Mouse (Mus musculus) large intestine, adult 2 months (tissue): Measurements from ENCODE around the gene Lgals9. TPM values are rescaled to one million over a fixed set of nuclear protein-coding genes. Genes with fewer than 3 reads are reported as not detected.
A peak's percentile ranks its signal among the peaks of the same experiment; 100 is the strongest.
"Not testable (repeated sequence)": the region's sequence is repeated elsewhere in the genome, so short reads cannot be mapped to it uniquely, and the experiment has no call there.

ENCODE experiments used
- DNase-seq: peaks from one replicate; pipeline ENCODE4 v3.0.0-alpha.2; 2012; ENCODE audit warnings: low read depth, low spot score
- WGBS: fragments of 180-500 bp; shearing (Covaris S2); methylation state at CpG from one replicate; pipeline ENCODE4 v1.1.7; 2018; 5-methylcytosine and 5-hydroxymethylcytosine counted together
- polyA plus RNA-seq: library from polyadenylated mRNA; depleted of rRNA; stranded (reverse); fragments of >200 nt; gene quantifications from 2 replicates; pipeline ENCODE4 v1.2.3, GENCODE M21; 2012

Gene Lgals9
- polyA plus RNA-seq, 1 experiment, result 712 TPM

DNA sequence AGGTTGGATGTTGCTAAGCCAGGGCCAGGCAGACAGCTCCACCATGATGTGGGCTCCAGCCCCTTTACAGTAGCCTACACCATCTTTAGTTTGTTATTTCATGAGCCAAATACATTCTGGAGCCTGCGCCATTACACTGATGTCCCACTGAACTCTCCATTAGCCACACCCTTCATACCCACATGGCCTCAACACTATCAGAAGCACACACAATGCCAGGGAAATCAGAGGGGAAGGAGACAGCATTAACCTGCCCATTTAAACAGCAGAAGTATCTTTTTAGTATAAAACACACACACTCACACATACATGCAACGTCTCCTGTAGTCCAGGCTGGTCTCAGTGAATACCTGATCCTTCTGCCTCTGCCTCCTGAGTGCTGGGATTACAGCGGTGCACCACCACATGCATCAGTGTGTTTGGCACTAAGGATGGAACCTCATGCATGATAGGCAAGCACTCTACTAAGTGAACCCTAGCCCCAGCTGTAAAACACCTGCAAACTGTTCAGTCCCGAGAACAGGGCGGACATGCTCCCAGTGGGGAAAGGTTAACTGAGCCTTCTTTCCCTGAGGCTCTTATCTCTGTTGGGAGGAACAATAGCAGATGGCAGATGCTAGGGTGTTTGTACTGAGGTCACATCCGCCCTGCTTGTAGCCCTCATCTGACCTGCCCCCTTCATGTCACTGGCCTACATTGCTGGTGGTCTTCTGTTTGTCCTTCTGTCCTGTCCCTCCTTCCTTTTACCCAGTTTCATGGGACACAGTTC is 23.4 kb upstream of the Lgals9 start:
- WGBS, result 64% methylated on average over 6 of the region's 6 CpGs
- DNase-seq, result no peak

DNA sequence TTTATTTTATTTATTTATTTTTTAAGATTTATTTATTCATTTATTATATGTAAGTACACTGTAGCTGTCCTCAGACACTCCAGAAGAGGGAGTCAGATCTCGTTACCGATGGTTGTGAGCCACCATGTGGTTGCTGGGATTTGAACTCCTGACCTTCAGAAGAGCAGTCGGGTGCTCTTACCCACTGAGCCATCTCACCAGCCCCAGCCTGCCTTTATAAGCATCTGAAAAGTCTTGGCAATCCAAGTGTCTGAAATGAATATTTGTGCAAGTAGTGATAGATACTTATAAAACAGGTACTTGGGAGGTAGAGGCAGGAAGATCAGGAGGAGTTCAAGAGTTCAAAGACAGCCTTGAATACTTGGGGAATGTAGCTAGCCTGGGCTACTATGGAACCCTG is 22.6 kb upstream of the Lgals9 start:
- 87% methylated on average over 3 of the region's 3 CpGs for WGBS

DNA sequence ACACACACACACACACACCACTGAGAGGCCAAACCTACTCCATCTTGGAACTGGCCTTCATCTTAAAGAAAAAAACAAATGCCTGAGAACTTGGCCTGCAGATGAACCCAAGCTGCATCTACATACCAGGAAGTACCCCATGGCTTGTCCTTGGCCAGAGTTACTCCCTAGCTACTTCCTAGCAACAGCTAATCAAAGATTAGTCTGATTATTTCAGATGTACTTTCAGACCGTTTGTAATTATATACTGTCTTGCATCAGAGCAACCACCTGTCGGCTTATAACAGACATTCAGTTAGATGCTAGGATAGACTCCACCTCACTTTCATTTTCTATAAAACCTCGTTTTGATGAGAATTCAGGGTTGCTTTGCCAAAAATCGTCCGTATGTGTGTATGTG is 21.7 kb upstream of the Lgals9 start:
- 12% methylated on average over 5 of the region's 5 CpGs for WGBS
- DNase-seq, result no peak

More for the DNA sequence above, 22.6 kb upstream of the Lgals9 start:
- DNase-seq, result not testable (repeated sequence)

DNA sequence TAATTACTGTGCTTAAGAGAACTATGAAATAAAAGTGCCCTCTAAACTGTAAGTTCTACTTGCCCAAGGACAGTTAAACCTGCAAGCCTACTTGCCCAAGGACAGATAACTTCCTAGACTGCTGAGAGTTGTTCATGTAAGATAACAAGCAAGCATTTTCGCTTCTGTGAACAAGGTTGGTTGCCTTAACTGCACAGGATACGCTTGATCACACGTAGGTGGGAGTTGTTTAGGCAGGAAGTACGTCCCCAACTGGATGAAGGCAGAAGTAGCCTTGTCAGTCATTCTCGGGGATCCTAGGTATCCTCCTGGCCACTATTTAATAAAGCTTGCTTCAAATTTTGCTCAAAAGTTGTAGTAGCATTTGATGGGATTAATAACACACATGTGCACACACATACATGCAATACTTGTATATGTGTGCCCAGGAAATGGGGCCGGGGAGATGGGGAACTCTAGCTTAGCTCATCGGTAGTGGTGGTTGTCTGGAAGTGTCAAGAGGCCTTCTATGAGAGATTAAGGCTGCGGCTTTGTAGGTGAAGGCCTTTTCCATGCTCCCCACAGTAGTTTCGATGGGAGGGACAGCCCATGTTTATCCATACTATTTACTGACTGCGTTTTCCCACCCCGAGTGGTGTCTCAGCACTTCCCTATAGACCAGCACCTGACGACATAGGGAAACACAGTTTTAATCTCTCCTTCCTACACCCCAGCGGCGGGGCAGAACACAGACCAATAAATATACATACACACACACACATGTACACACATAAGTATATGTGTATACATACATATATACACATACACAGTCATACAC is 21.0 kb upstream of the Lgals9 start:
- no peak for DNase-seq
- WGBS, result 58% methylated on average over 14 of the region's 14 CpGs

DNA sequence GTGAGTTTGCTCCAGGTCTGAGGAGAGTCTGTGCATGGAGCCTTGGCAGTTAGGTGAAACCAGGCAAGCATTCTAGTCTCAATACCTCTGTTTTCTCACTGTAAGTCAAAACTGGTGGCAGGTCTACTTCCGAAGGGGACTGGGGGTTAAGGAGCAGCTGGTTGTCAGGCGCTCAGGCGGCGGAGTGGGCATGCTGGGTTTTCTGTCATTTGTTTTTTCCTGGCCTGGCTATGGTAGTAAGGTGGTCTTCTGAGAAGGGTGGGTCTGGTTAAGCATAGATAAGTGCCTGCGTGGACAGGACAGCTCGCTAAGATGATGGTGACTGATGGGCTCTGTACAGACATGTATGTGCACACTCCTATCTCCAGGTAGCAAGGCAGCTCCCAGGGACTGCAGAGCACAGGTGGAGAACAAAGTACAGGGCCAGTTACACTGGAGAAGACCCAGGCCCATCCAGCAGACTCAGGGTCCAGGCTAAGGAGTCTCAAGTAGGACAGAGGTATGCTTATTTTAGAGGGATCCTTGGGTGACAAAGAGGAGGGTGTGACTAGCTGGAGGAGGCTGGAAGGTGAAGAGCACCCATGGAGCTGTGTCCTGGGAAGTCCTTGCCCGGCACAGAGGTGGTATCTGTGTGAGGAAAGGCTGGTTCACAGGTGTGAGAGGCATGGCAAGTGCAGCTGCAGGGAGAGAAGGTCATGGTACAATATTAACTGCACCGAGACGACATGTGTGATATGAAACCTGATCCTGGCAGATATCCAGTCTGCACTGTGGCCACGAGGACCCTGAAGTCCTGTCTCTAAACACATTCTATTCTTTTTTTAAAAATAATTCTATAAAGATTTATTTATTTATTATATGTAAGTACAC is 19.3 kb upstream of the Lgals9 start:
- DNase-seq, result no peak
- WGBS, result 56% methylated on average over 10 of the region's 10 CpGs

DNA sequence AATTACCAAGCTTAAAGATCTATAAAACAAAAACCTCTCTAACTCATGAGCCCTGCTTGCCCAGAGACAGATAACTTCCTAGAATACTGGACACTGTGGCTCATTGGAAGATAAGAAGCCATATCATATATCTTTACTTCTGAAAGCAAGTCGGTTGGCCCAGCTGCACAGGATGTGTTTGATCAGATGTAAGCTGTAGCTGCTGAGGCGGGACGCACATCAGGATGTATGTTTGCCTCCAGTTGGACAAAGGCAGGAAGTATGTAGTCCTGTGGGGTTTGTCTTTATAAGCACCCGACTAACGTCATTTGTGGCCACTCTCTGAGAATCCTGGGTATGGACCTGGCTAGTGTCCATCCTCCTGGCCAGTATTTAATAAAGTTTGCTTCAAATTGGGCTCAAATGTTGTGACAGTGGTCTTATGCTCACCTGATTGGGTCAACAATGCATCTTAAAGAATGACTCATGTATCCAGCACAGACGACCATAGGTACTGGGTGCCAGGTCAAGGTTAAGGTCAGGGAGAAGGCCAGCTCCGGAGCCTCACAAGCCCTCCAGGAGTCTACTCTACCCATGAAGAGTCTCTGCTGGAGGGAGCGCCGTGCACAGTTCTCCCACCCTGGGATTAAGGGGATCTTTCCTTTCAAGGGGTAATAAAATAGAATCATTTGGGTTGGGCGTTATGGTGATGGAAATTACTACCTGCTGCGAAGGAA is 18.5 kb upstream of the Lgals9 start:
- no peak for DNase-seq
- 23% methylated on average over 11 of the region's 11 CpGs for WGBS

DNA sequence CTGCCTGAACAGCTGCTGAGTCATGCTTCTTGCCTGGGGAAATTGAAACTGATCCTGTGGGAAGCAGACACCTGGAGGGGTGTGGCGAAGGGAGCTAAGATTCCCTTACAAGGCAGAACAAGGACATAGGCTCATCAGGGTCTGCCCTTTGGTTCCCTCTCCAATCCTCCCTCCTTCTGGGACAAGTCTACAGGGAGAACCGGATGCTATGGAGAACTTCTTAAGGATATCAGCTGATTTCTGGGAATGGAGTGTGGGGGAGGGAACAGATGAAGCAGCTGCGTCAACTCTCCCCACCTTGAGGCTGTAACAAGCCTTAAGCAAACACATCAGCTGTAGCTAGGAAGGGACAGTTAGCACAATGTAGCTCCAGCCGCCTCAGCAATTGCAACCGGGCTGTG is 17.8 kb upstream of the Lgals9 start:
- WGBS, result 26% methylated on average over 5 of the region's 5 CpGs
- DNase-seq, result peak; percentile 85

DNA sequence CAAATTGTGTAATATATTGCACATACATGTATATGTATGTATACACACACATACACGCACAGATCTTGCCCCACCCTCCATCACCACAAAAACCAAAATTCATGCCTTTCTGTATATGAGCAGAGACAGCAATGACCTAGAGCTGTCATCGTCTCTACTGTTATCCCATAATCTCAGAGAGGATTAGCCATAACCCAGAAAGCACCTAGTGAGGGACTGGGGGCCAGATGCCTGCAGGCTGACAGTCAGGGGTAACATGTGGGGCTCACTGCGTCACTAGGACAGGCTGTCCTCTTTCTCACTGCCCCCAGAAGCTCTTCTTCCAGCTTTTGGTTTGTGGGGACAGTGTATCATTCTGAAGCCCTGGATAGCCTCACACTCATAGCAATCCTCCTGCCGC is 17.1 kb upstream of the Lgals9 start:
- DNase-seq, result no peak
- 75% methylated on average over 4 of the region's 4 CpGs for WGBS

DNA sequence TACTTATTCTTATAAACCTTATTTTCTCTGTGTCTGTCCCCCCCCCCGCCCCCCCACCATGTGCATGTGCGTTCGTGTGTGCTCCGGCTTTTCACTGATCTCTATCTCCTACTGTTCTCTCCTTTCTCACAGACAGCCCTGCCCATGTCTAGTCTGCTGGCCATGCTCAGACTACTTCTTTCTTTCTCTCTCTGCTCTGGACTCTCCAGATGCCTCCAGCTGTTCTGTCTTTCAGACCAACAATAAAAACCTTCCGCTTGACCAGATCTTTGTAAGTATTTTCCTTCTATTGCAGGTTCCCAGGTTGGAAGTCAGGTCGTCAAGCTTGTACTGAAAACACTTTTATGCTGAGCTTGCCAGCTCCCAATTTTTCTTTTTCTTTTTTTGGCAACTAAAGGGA is 14.4 kb upstream of the Lgals9 start:
- no peak for DNase-seq
- 65% methylated on average over 6 of the region's 6 CpGs for WGBS

DNA sequence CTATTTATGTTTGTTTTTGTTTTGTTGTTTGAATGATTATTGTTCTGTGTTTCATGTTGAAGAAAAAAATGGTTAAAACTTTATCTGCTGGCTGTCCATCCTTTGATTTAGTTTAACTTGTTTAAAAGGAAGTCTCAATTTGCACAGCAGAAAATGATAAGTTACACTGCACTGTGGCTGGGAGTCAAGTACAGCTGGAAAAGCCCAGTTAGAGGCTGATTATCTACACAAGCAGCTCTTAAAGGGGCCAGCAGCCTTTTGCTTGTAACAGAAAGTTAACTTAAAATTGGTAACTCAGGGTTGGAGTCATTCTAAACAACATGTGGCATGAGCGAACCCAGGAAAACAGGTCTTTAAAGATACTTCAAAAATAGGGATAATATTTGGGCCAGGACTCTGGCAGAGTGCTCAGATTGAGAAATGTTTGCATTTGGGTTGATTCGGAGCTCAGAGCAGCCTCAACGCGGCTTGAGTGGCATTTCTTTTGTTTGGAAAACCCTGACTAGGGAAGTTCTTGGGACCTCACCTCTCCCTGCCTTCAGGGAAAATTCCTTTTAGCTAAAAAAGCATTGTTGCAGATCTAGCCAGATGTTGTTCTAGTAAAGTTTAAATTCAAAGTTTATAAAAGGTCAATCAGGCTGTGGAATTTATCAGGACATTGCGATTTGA is 6.3 kb upstream of the Lgals9 start:
- 80% methylated on average over 5 of the region's 5 CpGs for WGBS

DNA sequence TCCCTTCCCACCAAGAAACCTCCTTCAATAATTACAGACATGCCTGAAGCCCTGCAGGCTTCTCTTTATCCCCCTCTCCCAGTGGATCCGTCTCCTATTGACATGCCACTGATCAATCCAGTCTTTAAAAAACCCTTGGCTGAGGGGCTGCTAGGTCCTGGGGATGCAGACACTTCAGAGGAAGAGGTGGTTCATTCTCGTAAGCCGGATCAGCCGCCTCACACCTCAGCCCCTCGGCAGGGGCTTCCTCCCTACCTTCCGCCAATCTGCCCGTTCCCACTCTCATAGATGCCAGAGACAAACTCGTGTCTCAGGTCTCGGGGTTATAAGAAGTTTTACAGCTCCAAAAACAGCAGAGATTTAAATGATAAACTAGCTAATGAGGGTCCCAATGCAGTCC is 5.3 kb upstream of the Lgals9 start:
- 96% methylated on average over 9 of the region's 9 CpGs for WGBS
- no peak for DNase-seq

More for the DNA sequence above, 6.3 kb upstream of the Lgals9 start:
- DNase-seq, result not testable (repeated sequence)

DNA sequence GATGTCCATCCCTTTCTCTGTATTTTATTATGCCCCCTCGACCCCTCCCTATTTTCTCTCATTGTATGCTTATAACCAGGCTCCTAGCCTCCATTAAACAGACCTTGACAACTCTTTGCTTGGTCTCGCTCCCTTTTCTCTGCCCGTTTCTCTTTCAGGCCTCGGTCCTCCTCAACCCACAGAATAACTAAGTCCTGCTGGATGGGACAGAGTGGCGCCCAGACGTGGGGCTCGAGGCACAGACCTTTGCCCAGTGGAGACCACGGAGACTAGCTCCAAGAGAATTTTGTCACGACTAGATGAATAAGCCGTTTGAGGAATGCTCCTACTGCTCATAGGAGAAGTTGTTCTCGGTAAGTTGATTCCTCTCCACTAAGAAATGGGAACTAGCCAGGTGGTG is 4.5 kb upstream of the Lgals9 start:
- 95% methylated on average over 11 of the region's 11 CpGs for WGBS
- DNase-seq, result not testable (repeated sequence)

DNA sequence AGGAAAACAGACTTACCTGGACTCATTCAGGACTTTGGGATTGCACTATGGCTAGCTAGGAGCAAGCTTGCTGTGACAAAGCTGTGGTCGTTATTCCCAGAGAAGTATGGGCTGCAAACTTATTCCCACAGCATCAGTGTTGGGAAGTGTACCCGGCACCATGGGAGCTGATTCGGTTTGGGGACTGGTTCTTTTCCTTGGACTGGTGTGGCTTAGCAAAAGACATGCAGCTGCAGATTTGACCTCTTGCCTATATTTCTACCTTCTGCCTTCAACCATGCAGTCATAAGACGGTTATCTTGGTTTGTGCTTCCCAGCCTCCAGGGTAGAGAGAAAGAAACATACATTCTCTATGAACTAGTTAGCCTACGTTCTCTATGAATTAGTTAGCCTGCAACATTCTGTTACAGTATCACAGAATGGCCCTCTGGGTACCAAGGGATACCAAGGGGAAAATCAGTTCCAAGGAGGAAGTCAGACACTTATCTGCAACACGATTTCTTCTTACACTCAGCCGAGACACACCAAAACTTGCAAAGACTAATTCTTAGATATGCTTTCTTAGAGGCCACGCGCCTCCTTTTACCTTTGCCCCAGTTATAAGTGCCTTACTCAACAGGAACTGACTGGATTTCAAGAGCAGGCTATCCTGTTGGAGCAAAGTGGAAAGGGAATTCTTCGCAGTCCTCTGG is 1.7 kb upstream of the Lgals9 start:
- whole genome bisulfite sequencing, result 61% methylated on average over 10 of the region's 10 CpGs
- DNase-seq, result no peak

DNA sequence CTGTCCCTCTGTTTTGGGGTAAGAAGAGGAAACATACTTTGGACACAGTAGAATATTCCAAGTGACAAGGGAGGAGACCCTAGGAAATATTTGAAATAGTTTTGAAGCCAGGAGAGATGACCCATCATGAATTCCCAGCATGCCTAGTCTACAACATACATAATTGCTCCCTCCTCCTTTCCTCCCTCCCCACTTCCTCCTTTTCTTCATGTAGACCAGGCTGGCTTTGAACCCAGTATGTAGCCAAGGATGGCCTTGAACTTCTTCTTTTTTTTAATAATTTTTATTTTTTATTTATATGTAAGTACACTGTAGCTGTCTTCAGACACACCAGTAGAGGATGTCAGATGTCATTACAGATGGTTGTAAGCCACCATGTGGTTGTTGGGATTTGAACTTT is 759 bp upstream of the Lgals9 start:
- DNase-seq, result no peak

DNA sequence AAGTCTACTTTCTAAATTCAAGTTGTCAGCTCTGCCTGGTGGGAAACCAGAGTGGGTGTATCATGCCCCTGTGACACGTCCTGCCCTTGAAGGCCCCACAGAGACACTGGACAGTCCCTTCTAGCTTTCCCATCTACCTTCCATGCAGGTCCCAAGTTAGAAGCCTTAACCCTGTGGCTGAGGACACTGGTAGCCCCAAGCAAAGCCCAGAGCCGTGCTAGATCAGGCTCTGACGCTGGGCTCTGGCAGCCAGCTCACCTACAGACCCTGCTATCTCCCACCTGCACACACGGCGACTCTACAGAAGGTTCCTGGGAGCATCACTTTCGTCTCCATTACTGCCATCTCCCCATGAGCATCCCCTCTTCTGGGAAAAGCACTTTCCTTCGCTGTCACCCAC is 1.2 kb downstream of the Lgals9 start:
- 65% methylated on average over 7 of the region's 7 CpGs for WGBS
- DNase-seq, result no peak

DNA sequence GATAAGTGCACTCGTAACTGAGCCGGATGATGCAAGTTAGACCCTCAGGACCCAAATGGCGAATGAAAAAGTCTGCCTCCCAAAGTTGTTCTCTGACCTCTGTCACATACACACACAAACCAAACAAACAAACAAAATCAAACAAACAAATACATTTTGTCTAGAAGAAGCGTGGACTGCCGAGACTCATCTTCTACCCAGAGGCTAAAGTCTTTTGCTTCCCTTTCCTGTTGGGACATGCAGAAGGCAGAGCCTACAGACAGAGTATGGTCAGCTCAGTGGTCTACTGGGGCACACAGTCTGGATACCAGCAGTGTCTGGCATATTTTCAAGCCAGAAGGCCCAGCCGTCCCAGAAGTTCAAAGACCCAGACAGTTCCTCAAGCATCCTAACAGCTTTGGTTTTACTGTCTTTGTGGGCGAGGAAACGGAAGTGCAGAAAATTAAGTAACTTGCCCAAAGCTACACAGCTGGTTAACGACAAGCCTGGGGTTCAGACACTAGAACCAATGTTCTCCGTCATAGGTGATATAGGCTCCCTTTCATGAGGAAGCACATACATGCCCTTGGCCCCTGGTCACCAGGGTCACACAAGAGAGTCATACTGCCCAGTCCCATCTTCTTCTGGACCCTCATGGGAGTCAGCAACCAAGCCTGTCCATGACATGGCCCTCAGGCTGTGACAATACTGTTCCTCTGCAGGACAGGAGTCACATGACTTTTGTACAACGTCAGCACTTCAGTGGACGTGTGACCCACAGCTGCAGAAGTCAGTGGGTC is 2.0 kb downstream of the Lgals9 start:
- WGBS, result 33% methylated on average over 12 of the region's 12 CpGs
- DNase-seq, result no peak

DNA sequence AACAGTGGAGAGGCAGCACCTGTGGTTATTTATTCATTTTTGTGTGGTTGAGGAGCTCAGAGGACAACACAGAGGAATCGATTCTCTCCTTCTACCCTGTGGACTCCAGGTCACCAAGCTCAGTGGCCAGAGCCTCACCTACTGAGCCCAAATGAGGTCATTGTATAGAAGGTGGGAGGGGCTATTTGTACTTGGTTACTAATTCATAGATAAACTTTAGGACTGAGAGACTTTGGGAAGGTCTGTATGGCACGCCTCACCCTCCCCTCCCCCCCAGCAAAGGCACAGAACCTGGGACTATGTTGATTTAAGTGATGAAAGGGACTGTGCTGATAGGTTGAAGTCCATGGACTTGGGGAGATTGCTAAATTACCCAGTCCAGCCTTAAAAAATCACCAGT is 2.7 kb downstream of the Lgals9 start:
- WGBS, result 23% methylated on average over 2 of the region's 2 CpGs
- DNase-seq, result no peak
